Mouse (Mus musculus) ES-E14 (cell line): ENCODE measurements around the gene Ap3d1. TPM values are rescaled to one million over a fixed set of nuclear protein-coding genes. Genes with fewer than 3 reads are reported as not detected.

Experiments used
- DNase-seq: peaks from one replicate; pipeline ENCODE4 v3.0.0-alpha.2; 2013; ENCODE audit warnings: low read depth, low spot score
- H3K27ac ChIP-seq: 2 replicates; pipeline ENCODE4 v1.5.1; 2012; ENCODE audit warnings: low read depth, mild to moderate bottlenecking, low read length, moderate library complexity, mixed read lengths; ENCODE audit not compliant: poor library complexity, insufficient read depth, severe bottlenecking
- H3K36me3 ChIP-seq: 2 replicates; pipeline ENCODE4 v1.6.1; 2012; ENCODE audit warnings: mild to moderate bottlenecking, low read length, moderate library complexity, mixed read lengths; ENCODE audit not compliant: control insufficient read depth, poor library complexity, insufficient read depth, severe bottlenecking
- H3K4me1 ChIP-seq, 2 experiments: fragments of 150-350 bp in 1 of 2; sonication (generic) in 1 of 2; 2 replicates each; pipeline ENCODE4 v1.6.1; 2012; ENCODE audit warnings: low read length in 2 of 2, mild to moderate bottlenecking in 1 of 2, mixed read lengths in 1 of 2; ENCODE audit not compliant: control insufficient read depth in 2 of 2, insufficient read depth in 2 of 2, poor library complexity in 1 of 2
- H3K4me3 ChIP-seq, 2 experiments: fragments of 150-350 bp in 1 of 2; sonication (generic) in 1 of 2; 2 replicates each; pipeline ENCODE4 v1.5.1; 2012; ENCODE audit warnings: low read length in 2 of 2, low read depth in 1 of 2, mild to moderate bottlenecking in 1 of 2, mixed read lengths in 1 of 2; ENCODE audit not compliant: insufficient read depth in 1 of 2, poor library complexity in 1 of 2, severe bottlenecking in 1 of 2
- H3K9ac ChIP-seq: 2 replicates; pipeline ENCODE4 v1.6.1; 2012; ENCODE audit warnings: low read depth, mild to moderate bottlenecking, low read length, mixed read lengths; ENCODE audit not compliant: poor library complexity, insufficient read depth, severe bottlenecking
- H3K9me3 ChIP-seq: fragments of 150-350 bp; sonication (generic); 2 replicates; pipeline ENCODE4 v1.6.1; 2012; ENCODE audit warnings: low read depth, mild to moderate bottlenecking, low read length; ENCODE audit not compliant: control insufficient read depth, insufficient read depth
- CHD2 ChIP-seq: IDR thresholded peaks from 2 replicates; pipeline ENCODE4 v1.6.1; 2014; ENCODE audit warnings: mild to moderate bottlenecking, low read depth, low read length, inconsistent platforms
- HCFC1 ChIP-seq: IDR thresholded peaks from 2 replicates; pipeline ENCODE4 v1.6.1; 2012; ENCODE audit warnings: low read length, inconsistent platforms, borderline replicate concordance; ENCODE audit not compliant: insufficient read depth
- MAFK ChIP-seq: IDR thresholded peaks from 2 replicates; pipeline ENCODE4 v1.6.1; 2014; ENCODE audit warnings: mild to moderate bottlenecking, low read depth, low read length, inconsistent platforms; ENCODE audit not compliant: insufficient read depth
- ZC3H11A ChIP-seq: IDR thresholded peaks from 2 replicates; pipeline ENCODE4 v1.6.1; 2012; ENCODE audit warnings: low read depth, mild to moderate bottlenecking, inconsistent platforms, low read length, borderline replicate concordance
- ZNF384 ChIP-seq: IDR thresholded peaks from 2 replicates; pipeline ENCODE4 v1.6.1; 2012; ENCODE audit warnings: low read depth, low read length, inconsistent platforms
- in situ Hi-C, 2 experiments: fragments of 600-800 bp; cut with MboI; formaldehyde crosslinking; loops; one replicate each; pipeline ENCODE4 v1.15.1; 2025; ENCODE audit warnings: low sequenced_read_pairs in 2 of 2, inconsistent platforms in 1 of 2; ENCODE audit not compliant: unreplicated experiment in 2 of 2
- total RNA-seq: library from RNA; depleted of rRNA; stranded (reverse); fragments of 300-350 nt; gene quantifications from 2 replicates; pipeline ENCODE4 v1.2.3, GENCODE M21; 2012

Gene Ap3d1
- total RNA-seq, 1 experiment, result 74.8 TPM

GRCm38 (mm10) chr10:80695186-80695585 lies 46.9 kb downstream of the Ap3d1 start:
- no peak for DNase-seq
- peaks cover 7% of the 10 kb centered on the region; the same call in 1 of the 2 replicates for H3K36me3 ChIP-seq
- H3K9me3 ChIP-seq, result no peaks in the 10 kb centered on the region
- TF ChIP-seq ZNF384 (no peak), ZC3H11A (no peak), HCFC1 (no peak), CHD2 (no peak), MAFK (no peak)
- peaks cover 4 to 29% of the 10 kb centered on the region in 2 experiments; a peak in 3 of 4 replicates for H3K4me1 ChIP-seq
- peak overlapping the region; percentile 18; the same call in 1 of the 2 replicates for H3K27ac ChIP-seq
- H3K9ac ChIP-seq, result no peak overlapping the region
- in situ Hi-C loops, result no loop called here
- H3K4me3 ChIP-seq, result no peak overlapping the region

- H3K27ac ChIP-seq, result no peak overlapping the region
- DNase-seq, result no peak
- peaks cover 8% of the 10 kb centered on the region; the same call in 1 of the 2 replicates for H3K36me3 ChIP-seq
- no peak overlapping the region for H3K9ac ChIP-seq
- in situ Hi-C loops, result no loop called here
- no peak for TF ChIP-seq MAFK
- no peak for TF ChIP-seq HCFC1
- no peak for TF ChIP-seq CHD2
- no peak overlapping the region for H3K4me3 ChIP-seq
- peaks cover 4 to 27% of the 10 kb centered on the region in 2 experiments; a peak in 3 of 4 replicates for H3K4me1 ChIP-seq
- H3K9me3 ChIP-seq, result no peaks in the 10 kb centered on the region
Measured at GRCm38 (mm10) chr10:80694159-80694938, 47.7 kb downstream of the Ap3d1 start.

- Histone ChIP-seq H3K9me3 (no peaks in the 10 kb centered on the region), H3K4me3 (no peak overlapping the region), H3K27ac (no peak overlapping the region), H3K9ac (no peak overlapping the region), H3K36me3 (peaks cover 8% of the 10 kb centered on the region; the same call in 1 of the 2 replicates), H3K4me1 (peaks cover 4 to 27% of the 10 kb centered on the region in 2 experiments; a peak in 3 of 4 replicates)
- in situ Hi-C loops, result no loop called here
- TF ChIP-seq HCFC1 (no peak), MAFK (no peak), CHD2 (no peak), ZNF384 (no peak), ZC3H11A (no peak)
- no peak for DNase-seq
Measured at GRCm38 (mm10) chr10:80693401-80694045, 48.5 kb downstream of the Ap3d1 start.

- no peak overlapping the region for H3K27ac ChIP-seq
- no peak overlapping the region for H3K4me3 ChIP-seq
- peaks cover 4 to 27% of the 10 kb centered on the region in 2 experiments; a peak in 3 of 4 replicates for H3K4me1 ChIP-seq
- in situ Hi-C loops, result no loop called here
- no peaks in the 10 kb centered on the region for H3K9me3 ChIP-seq
- DNase-seq, result no peak
- H3K9ac ChIP-seq, result no peak overlapping the region
- peaks cover 8% of the 10 kb centered on the region; the same call in 1 of the 2 replicates for H3K36me3 ChIP-seq
- TF ChIP-seq CHD2 (no peak), ZC3H11A (no peak), MAFK (no peak), ZNF384 (no peak), HCFC1 (no peak)
Measured at GRCm38 (mm10) chr10:80692249-80693165, 49.6 kb downstream of the Ap3d1 start.
